Mouse (Mus musculus) retina, postnatal 1 day (tissue): ENCODE results near the gene Gm15013.
"Not testable (repeated sequence)": the region's sequence is repeated elsewhere in the genome, so short reads cannot be mapped to it uniquely, and the experiment has no call there.

Experiments
- DNase-seq: peaks from one replicate; pipeline ENCODE4 v3.0.0-alpha.2; 2012

Gene Gm15013

DNA sequence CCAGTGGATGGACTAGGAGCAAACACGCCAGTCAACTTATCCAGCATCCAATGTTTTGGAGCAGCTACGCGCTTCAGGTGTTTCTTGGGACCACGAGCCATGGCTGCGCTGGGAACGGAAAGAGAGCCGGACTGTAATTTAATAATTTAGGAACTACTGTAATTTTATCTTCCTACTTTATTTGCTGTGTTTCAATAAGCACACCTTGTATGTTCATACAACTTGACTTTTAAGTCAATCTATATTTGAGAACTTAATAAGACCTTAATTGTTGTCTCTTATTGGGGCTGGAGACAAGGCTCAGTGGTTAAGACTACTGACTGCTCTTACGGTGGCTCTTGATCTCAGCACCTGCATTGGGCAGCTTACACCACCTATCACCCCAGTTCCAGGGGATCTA is at the start of gene Gm15013:
Gene Gm15013 (minus strand): TSS at position 101 of the 400 bp plus-strand sequence.
- no peak for DNase-seq

- DNase-seq = peak; percentile 21
These were observed 48.3 kb upstream of the Gm15013 start for GRCm38 (mm10) chrX:139762546-139762945.

DNA sequence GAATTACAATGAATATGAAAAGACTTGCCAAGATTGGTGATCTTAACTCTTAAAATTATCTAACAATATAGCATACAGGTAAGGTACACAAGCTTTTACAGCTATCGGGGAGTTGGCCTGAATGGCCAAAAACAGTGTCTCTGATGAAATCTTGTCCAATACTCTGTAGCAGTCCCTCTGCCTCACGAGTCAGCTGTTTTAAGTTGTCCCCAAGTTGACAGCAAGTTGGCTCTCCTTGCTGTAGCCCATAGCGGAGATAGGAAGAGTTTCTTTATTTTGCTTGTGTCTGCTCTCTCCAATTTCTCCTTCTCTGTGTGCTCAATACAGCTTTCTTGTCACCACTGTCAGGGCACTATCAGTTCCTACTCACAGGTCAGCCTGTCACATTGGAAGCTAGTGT is 44.4 kb upstream of the Gm15013 start:
- DNase-seq = not testable (repeated sequence)

- peak; percentile 52 for DNase-seq
These were observed 37.6 kb upstream of the Gm15013 start for GRCm38 (mm10) chrX:139751855-139752254.

GRCm38 (mm10) chrX:139737066-139737465 is 22.8 kb upstream of the Gm15013 start:
- DNase-seq = no peak

DNA sequence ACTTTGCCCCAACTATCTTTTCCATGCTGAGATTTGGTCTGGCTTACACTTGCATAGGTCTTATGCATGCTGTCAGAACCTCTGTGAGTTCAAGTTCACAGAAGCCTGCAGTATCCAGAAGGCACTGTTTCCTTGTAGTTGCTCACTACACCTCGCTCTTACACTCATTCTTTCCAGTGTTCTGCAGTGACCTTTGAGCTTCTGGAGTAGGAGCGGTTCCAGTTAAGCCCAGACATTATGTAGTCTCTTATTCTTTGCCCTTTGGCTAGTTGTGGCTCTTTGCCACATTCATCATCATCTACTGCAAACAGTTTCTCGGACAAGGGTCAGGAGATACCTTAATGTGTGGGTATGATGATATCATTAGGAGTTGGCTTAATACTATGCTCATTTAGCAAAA is 16.3 kb upstream of the Gm15013 start:
- no peak for DNase-seq

DNA sequence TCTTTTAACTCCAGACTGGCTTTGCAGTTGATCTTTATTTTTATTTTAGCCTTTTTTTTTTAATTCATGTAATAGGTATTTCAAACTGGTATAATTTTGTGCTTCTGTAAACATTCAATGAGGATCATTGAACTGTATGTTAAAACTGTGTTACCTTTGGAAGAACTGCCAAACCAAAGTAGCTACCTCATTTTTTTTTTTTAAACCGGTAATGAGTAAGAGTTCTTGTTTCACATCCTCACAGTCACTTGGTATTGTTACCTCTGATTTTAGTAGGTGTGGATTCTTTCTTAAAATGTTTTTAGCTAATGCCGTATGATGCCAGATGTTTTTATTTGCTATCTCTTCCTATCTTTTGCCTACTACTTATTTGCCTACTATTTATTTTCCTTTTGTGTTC is 8.1 kb upstream of the Gm15013 start:
- no peak for DNase-seq

GRCm38 (mm10) chrX:139684775-139685695 is 29.2 kb downstream of the Gm15013 start, which contains the start of gene Tbc1d8b:
Tbc1d8b (plus strand) TSS chrX:139684996.
- DNase-seq = peak; percentile 93

DNA sequence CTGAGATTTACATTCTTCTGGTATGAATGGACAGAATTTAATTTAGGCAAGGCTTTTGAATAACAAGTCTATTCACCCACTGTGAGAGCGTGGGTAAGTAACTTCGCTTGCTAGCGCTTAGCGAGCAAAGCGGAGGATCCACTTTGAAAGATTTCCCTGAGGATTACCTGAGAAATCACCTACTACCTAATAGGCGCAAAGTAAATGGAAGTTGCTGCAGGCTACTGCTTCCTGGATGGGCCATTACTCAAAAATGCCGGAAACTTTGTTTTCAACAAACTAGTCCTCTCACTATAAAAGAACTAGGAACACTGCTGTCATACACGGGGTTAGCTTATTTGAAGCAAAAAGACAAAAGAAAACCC is 29.9 kb downstream of the Gm15013 start:
- DNase-seq = no peak

DNA sequence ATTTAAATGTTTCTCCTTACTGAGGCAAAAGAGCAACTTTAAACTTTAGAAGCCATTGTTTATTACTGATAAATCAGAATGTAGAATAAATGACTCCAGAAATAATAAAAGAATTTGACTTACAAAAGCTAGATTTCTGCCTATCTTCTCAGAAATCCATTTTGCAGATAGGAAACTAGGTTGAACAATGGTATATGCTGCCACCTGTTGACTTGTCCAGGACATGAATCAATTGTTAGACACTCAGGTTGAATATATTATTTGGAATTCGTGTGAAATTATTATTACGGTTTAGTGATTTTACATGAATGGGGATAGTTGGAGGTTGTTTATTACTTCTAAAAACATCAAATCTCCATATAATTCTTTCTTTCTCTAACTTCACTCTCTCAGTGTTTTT is 48.5 kb downstream of the Gm15013 start:
- no peak for DNase-seq
